Mouse (Mus musculus): ENCODE results near the gene Gm3164.
"Not testable (repeated sequence)": the region's sequence is repeated elsewhere in the genome, so short reads cannot be mapped to it uniquely, and the experiment has no call there.

Gene Gm3164

DNA sequence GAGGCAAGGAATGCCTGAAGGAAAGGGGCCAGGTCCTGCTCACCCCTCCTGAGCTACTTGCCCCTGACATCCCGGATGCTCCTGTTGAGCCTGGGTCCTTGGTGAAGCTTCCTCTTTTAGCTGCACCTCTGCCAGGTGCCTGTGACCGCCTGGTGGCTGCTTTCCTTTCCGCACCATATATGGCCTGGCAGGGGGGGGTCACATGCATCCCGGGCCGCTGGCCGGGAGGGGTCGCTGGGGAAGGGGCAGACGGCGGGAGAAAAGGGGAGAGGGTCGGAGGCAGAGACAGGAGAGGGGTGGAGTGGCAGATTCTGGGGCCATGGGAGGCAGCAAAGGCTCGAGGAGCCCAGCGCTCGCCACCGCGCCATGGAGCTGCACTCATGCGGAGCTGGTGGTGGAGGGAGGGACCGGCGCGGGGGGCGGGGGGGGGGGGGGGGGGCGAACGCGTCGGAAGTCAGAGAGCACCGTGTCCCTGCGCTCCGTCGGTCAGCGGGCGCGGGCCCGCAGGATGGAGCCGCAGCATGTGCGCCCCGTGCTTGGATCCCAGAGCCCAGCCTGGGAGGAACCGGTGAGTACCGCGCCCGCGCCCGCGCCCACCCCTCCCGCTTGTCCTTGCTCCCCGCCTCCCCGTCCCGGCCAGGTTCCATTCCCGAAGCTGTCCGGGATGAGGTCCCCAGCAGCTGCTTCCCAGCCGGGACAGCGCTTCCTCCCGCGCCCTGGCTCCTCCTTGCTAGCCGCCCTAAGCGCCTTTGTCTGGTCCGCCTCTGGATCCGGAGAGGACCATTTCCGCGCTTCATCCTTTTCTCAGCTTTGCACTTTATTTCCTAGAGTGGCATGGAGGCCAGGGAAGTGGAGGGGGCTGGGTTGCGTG, at the start of gene Gm3164:
TSS of gene Gm3164 (plus strand) at position 484 of the 871 bp plus-strand sequence.
- peak; percentile 35 to 86 for DNase-seq

DNA sequence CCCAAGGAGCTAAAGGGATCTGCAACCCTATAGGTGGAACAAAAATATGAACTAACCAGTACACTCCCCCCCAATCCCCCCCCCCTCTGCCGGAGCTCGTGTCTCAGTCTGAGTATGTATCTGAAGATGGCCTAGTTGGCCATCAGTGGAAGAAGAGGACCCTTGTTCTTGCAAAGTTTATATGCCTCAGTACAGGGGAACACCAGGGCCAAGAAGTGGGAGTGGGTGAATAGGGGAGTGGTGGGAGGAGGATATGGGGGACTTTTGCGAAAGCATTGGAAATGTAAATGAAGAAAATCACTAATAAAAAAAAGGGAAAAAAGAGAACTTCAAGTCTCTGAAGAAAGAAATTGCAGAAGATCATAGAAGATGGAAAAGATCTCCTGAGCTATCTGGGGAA, 46.3 kb upstream of the Gm3164 start:
- not testable (repeated sequence) for DNase-seq

DNA sequence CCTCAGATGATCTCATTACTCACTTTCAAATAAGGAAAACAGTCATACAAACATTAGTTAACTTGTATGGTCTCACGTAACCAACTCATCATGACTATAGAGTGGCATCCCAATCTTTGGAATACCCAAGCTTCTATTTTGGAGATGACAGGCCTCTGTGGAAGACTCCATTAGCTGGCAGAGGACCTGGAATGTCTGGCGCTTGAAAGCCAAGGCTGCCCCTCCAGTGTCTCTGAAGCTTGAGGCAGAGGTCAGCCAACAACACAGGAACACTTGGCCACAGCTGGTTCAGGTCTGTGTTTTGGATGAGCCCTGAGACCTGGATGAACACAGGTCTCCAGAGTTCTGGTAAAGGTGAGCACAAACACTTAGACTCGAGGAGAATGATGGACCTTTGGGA, 45.6 kb upstream of the Gm3164 start:
- peak in 1 of 2 experiments; percentile 32 for DNase-seq

DNA sequence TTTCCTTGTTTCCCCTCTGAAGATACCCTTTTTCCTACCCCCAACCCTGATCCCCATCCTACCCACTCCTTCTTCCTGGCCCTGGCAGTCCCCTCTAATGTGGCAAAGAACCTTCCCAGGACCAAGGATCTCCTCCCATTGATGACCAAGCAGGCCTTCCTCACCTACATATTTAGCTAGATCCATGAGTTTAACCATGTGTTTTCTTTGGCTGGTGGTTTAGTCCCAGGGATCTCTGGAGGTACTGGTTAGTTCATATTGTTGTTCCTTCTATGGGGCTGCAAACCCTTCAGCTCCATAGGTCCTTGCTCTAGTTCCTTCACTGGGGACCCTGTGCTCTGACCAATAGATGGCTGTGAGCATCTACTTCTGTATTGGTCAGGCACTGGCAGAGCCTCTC, 37.4 kb upstream of the Gm3164 start:
- peak in 1 of 2 experiments; percentile 30 for DNase-seq

DNA sequence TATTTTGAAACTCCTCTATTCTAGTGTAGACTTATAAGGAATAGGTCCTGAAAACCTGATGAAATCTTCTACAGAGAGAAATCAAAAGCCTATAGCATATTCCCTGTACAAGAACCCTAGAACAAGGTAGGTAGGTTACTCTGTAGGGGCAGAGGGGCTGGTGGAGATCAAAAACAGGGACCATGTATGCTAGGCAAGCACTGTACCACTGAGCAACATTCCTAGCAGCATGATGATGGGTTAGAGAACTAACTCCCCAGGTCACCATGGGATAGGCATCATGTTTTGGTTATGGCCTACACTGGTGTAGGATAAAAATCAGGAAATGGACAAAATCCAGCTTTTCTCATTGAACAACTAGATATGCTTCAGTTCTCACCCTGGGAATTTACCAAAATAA, 29.6 kb upstream of the Gm3164 start:
- DNase-seq = peak in 1 of 2 experiments; percentile 30

DNA sequence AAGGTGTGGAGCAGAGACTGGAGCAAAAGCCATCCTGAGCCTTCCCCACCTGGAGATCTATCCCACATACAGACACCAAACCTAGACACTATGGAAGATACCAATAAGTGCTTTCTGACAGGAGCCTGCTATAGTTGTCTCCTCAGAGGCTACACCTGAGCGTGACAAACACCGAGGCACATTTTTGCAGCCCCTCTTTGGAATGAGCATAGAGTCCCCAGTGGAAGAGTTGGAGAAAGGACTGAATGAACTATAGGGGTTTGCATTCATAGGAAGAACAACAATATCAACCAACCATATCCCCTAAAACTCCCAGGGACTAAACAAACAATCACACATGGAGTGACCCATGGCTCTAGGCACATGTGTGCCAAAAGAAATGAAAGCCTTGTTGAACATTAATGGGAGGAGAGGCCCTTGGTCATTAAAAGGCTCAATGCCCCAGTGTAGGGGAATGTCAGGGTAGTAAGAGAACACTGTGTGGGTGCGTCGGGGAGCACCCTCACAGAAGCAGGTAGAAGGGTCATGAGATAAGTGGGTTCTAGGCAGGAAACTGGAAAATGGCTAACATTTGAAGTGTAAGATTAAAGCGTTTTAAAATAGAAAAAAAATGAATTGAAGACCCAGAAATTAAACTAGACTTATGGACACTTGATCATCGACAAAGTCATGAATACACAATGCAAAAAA, 22.3 kb upstream of the Gm3164 start:
- not testable (repeated sequence) for DNase-seq

DNA sequence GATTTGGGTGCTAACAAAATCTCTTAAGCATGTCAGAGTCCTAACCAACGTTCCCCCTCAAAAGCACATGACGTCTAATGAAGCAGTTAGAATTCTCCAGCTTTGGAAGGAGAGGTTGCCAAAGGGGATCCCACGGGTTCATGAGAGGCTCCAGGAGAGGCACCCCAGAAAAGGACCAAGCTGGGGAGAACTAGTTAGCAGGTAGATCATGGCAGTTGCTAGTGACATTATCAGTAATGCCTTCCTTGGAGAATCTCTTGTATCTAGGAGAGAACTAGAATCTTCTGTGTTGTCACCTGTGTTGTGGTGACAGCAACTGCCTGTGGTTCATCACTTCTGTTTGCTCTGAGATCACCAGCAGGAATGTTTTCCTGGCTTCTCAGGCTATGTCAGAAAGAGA, 18.0 kb upstream of the Gm3164 start, which contains the start of gene Gm3159:
TSS of gene Gm3159 (plus strand) at position 301 of the 400 bp plus-strand sequence.
- DNase-seq = not testable (repeated sequence)

DNA sequence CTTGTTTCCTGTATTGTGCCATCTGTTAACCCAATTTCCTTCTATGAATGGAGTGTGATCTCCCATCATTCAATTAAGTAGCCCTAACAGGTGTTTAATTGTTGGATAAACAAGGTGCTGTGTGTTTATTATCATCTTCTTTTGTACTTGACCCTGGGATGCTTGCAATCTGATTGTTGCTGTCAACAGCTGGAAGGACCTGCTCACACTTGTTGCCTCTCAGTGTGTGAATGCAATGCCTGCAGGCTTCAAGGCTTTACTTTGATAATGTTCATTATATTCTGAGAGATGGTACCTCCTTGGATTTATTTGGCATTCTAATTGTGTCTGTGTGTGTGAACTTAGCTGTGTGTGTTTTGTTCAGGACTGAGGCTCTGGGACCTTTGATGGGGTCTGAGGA, 16.6 kb upstream of the Gm3164 start:
- peak in 1 of 2 experiments; percentile 26 for DNase-seq

DNA sequence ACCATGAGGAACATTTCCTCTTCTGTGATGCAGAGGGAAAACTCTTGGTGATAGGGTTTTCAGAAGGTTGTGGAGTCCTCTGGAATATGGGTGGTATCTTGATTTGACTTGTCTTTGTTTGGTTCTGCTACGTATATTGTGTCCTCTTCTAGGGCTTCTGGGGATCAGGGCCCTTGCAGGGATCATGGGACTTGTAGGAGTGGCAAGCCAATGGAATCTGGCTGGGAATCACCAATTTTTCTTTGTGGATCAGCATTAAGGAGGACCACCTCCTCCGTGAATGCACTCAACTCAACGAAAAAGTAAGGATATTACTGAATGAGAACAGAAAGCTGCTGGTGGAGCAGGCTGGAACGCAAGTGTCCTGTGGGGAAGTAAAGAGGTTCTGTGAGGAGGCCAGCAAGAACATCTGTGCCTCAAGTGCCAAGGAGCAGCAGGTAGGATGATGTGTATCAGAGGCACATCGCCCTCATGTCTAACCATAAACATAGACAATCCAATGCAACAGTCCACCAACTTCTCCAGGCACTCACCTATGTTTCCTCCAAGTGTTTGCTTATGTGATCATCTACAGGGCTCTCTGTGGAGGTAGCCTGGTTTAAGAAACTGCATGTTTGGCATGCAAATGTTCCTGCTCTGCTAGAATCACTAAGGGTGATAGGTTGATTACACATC, 15.0 kb upstream of the Gm3164 start:
- peak in 1 of 2 experiments; percentile 37 for DNase-seq

DNA sequence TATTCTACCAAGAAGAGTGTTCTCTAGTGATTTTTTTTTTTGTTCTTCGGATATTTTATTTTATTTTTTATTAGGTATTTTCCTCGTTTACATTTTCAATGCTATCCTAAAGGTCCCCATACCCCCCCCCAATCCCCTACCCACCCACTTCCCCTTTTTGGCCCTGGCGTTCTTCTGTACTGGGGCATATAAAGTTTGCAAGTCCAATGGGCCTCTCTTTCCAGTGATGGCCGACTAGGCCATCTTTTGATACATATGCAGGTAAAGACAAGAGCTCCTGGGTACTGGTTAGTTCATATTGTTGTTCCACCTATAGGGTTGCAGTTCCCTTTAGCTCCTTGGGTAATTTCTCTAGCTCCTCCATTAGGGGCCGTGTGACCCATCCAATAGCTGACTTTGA, 14.0 kb upstream of the Gm3164 start:
- peak in 1 of 2 experiments; percentile 34 for DNase-seq

DNA sequence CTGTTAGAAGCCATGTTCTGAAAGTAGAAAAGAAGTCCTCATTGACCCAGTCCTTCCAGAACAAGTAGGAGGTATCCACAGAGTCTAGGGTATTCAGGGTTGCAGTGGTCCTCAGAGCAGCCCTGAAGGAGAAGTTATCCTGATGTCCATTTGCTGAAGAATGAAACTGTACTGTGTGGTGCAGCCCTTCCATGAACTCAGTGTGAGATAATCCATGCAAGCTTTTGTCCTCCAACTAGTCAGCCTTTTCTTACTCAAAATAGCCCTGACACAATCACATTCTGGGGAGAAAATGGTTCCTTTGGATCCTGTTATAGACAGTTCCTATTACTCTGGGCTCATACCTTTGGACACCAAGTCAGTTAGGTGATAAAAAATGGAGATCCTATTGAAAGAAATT, 11.4 kb upstream of the Gm3164 start:
- not testable (repeated sequence) for DNase-seq

DNA sequence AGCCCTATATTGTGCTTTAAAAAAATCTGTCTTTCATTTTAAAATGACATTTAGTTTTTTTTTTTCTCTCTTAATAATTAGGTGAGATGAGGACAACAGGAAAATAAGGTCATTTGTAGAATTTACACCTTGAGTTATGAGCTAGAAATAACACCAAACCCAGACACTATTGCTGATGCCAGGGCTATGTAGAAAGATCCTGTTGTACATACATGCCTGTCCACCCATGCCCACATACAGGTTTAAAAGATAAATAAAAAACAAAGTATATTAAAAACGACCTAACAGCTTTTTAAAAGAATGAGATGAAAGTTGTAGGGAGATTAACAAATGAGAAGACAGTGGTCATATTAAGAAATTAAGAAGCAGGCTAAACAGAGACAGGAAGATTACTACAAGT, 5.3 kb upstream of the Gm3164 start:
- not testable (repeated sequence) for DNase-seq

DNA sequence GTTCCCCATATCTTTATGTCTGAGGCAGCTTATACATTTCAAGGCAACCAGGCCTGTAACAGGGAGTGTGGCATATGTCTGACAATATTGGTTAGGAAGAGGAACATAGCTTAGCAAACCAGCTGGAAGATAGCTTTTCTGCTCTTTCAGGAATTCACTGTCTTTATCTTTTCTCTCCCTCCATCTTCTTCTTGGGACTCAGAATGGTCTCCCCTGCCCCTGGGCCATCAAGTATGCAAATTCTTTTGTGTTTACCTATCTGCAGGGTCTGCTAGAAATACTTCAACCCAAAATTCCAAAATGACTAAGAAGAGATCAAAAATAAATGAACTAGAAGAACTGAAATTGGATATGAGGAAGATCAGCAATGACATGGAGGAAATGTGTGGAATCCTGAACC, 15.4 kb downstream of the Gm3164 start, which contains the start of gene Gm3173:
TSS of gene Gm3173 (plus strand) at position 301 of the 400 bp plus-strand sequence.
- DNase-seq = not testable (repeated sequence)

DNA sequence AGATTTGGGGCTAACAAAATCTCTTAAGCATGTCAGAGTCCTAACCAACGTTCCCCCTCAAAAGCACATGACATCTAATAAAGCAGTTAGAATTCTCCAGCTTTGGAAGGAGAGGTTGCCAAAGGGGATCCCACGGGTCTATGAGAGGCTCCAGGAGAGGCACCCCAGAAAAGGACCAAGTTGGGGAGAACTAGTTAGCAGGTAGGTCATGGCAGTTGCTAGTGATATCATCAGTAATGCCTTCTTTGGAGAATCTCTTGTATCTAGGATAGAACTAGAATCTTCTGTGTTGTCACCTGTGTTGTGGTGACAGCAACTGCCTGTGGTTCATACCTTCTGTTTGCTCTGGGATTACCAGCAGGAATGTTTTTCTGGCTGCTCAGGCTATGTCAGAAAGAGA, 66.2 kb downstream of the Gm3164 start, which contains the start of gene Gm3182:
TSS of gene Gm3182 (plus strand) at position 301 of the 400 bp plus-strand sequence.
- DNase-seq = not testable (repeated sequence)

All from kidney, postnatal 25 days (tissue).